Mouse (Mus musculus) liver, adult 2 months (tissue): Measurements from ENCODE around the gene Rexo2.

ENCODE experiments used
- CTCF ChIP-seq: fragments of 200-500 bp; IDR thresholded peaks from 2 replicates; pipeline ENCODE4 v1.5.1; 2011; ENCODE audit warnings: low read depth, low read length, control low read depth
- POLR2A ChIP-seq: fragments of 200-500 bp; IDR thresholded peaks from 2 replicates; pipeline ENCODE4 v1.6.1; 2011; ENCODE audit warnings: low read length, control low read depth; ENCODE audit not compliant: insufficient read depth; ENCODE audit errors: extremely low read depth

GRCm38 (mm10) chr9:48460720-48461119, 19.7 kb downstream of the Rexo2 start:
- no peak for TF ChIP-seq CTCF
- no peak for TF ChIP-seq POLR2A
